Mouse (Mus musculus) mouse embryonic stem cell (cell line): Measurements from ENCODE around the gene Platr17.

Experiments
- in situ Hi-C, 2 experiments: fragments of 300-500 bp; cut with MboI; formaldehyde crosslinking; loops; 1 replicate in 1 of 2; 3 replicates in 1 of 2; pipeline ENCODE4 v1.14.3; 2019 to 2020; ENCODE audit warnings: low sequenced_read_pairs in 2 of 2, low pct_unique_long_range_greater_than_20kb in 1 of 2, mixed read lengths in 1 of 2; ENCODE audit not compliant: unreplicated experiment in 1 of 2

Platr17 gene

GRCm38 (mm10) chr17:33931159-33931866 is 26.4 kb downstream of the Platr17 start:
- in situ Hi-C loops, result loop anchor here in 1 of 2 experiments (5.0 kb wide), 1 partner anchor 39 kb away; the partner anchor contains the start of gene Kifc1

DNA sequence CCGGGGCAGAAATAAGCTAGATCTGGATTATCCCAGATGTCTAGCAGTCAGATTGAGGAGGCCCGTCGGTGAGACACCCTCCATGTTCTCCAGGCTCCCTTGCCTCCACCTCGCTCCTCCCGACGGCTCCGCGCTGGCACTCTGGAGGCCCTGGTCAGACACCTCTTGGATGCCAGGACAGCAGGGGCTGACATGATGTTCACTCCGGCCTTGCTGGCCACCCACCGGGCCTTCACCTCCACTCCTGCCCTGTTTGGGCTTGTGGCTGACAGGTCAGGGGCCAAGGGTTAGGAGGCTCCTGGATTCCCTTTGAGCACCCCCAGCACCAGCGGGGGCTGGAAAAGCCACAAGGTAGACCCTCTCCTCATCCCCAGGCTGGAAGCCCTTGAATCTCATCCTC is 27.0 kb downstream of the Platr17 start:
- in situ Hi-C loops, result loop anchor here in 1 of 2 experiments (5.0 kb wide), 1 partner anchor 40 kb away; the partner anchor contains the start of gene Kifc1

GRCm38 (mm10) chr17:33932448-33932847 is 27.5 kb downstream of the Platr17 start:
- in situ Hi-C loops, result loop anchor here in 1 of 2 experiments (5.0 kb wide), 1 partner anchor 40 kb away; the partner anchor contains the start of gene Kifc1

GRCm38 (mm10) chr17:33932970-33933369 is 28.0 kb downstream of the Platr17 start:
- in situ Hi-C loops, result loop anchor here in 1 of 2 experiments (5.0 kb wide), 1 partner anchor 41 kb away; the partner anchor contains the start of gene Kifc1

GRCm38 (mm10) chr17:33935422-33936055 is 30.6 kb downstream of the Platr17 start:
- in situ Hi-C loops, result no loop called here

- in situ Hi-C loops, result no loop called here
Measured at GRCm38 (mm10) chr17:33936993-33937392, 32.1 kb downstream of the Platr17 start.

DNA sequence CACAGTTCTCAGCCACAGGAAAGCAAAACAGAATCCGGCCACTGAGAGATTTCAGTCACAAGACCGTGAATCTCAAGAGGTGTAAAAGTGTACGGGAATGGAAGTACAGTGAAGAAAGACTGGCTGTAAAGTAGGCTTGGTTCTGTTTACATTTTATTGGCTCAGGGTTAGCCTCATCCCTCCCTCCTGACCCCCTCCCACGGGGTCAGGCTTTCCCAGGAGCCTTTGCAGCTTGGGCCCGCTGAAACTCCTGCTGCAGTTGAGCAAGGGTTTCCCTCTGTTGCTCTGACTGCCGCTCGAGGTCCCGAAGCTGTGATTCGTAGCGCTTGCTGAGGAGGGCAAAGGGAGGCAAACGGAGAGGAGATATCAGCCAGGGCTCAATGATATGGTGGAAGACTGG is 33.8 kb downstream of the Platr17 start:
- in situ Hi-C loops, result no loop called here

DNA sequence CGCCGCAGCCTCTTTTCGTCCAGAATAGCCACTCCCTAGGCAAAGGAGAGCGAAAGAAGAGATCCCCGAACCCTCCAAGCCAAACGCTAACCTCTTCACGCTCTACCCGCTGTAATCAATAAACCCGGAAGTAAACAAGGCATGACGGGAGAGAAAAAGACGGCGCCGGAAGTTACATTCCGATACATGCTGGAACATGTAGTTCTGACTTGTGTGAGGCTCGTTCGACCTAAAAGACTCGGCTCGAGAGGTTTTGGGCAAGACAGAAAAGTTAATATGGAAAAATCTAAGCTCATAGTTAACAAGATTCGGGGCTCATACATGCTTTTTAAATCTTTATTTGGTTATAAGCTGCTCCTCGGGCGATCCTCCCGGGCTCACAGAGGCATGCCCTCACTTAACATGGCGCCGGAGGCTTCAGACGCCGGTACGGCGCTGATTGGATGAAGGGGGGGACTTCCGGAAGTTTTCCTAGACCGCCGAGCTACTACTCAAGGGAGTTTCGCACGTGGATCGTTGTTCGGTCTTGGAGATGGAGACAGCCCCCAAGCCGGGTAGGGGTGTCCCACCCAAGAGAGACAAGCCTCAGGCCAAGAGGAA is 35.4 kb downstream of the Platr17 start, which contains the start of the genes Pfdn6 and Wdr46:
Gene Pfdn6, minus strand, starts transcription at position 138 of the 600 bp plus-strand sequence.
Gene Wdr46, plus strand, starts transcription at position 455 of the 600 bp plus-strand sequence.
- in situ Hi-C loops, result no loop called here

- in situ Hi-C loops, result no loop called here
Measured at GRCm38 (mm10) chr17:33940981-33941380, 36.0 kb downstream of the Platr17 start.

GRCm38 (mm10) chr17:33941381-33941780 is 36.4 kb downstream of the Platr17 start:
- in situ Hi-C loops, result no loop called here

GRCm38 (mm10) chr17:33943454-33943853 is 38.5 kb downstream of the Platr17 start:
- in situ Hi-C loops, result no loop called here

GRCm38 (mm10) chr17:33947430-33948089 is 42.6 kb downstream of the Platr17 start:
- in situ Hi-C loops, result no loop called here

GRCm38 (mm10) chr17:33948090-33948904 is 43.4 kb downstream of the Platr17 start:
- in situ Hi-C loops, result no loop called here

GRCm38 (mm10) chr17:33948905-33949537 is 44.1 kb downstream of the Platr17 start:
- in situ Hi-C loops, result no loop called here

DNA sequence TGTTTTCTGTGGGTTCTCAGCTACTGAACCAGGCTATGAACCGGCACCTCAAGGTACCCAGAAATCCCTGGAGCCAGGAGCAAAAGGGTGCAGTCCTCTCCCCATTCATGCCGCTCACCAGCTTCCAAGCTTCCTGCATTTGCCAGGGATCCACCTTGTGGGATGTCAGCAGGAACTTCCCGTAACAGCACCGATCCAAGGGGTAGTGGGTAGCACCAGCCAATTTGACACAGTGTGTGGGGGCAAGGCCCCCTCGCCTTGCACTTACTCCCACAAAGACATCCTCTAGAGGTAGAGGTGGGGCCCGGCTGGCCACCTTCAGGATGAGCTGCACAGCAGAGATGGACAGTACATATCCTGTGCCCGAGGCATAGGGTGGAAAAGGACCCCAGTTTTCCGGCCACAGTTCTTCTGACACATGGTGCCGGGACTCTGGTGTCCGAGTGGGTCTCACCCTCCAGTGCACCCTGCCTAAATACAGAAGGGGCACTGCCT is 45.2 kb downstream of the Platr17 start:
- in situ Hi-C loops, result no loop called here

GRCm38 (mm10) chr17:33951021-33951946 is 46.3 kb downstream of the Platr17 start, which contains the start of gene B3galt4:
Gene B3galt4, minus strand, starts transcription at chr17:33951488.
- in situ Hi-C loops, result no loop called here
